8 mouse cellular contexts compared by ENCODE assay signal in the genomic region with DNA sequence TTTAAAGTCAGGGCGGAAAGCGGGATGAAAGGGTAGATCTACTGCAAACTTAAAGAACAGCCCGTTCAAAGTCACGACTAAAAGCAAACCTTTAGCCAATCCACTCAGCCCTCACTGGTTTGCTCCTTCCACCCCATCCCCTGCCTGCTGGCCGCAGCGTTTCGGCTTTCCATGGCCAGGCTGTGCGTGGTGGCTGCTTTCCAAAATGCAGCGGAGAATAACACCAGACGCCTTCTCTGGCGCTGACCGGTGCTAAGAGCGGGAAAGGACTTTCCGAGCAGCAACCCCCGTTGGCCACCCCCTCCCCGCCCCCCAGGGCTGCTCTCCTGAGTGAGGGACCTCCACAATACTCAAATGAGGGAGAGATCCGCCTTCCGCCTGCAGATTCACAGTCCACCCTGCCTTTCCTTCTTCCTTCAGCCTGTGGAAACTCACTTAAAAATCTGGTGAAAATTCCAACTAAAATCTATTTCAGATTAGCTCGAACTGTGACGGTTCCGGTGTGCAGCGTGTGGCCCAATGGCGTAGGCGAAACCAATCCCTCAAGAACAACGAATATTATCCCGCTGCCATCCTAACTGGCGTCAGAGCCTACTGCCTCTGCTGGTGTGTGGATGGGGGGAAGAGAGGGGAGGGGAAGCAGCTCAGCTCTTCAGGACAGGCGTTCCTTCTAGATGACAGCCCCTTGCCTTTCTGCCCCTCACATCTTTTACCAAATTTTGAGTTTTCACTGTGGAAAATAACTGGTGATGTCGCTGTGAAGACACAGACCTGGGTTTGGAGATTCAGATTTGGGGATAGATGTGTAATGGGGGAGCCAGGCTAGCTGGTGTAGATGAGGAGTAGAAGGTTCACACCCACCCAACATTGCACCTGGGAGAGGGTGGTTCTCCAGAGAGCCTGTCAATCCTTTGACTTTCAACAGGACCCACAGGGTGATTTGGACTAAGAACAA. TPM values are rescaled to one million over a fixed set of nuclear protein-coding genes. Genes with fewer than 3 reads are reported as not detected.
DNase-seq lines count a peak whose midpoint lies in the region; ATAC-seq and TF ChIP-seq lines count a peak whose summit lies in the region.

No protein-coding gene starts in this region.

- no peaks in the 10 kb centered on the region for H3K79me2 ChIP-seq in myocyte (ENCODE audit: control insufficient read depth, insufficient read depth)

- no peak overlapping the region for H3ac ChIP-seq in myocyte (ENCODE audit: control insufficient read depth, insufficient read length)

- peaks cover 61% of the 10 kb centered on the region for H3K27me3 ChIP-seq in heart, embryonic 10.5 days (ENCODE audit: insufficient read depth, poor library complexity, severe bottlenecking)
- peaks cover 60% of the 10 kb centered on the region for H3K27me3 ChIP-seq in limb, embryonic 10.5 days (ENCODE audit: low read depth, poor library complexity, severe bottlenecking)
- H3K27me3 ChIP-seq in myocyte (ENCODE audit: control insufficient read depth, insufficient read depth, insufficient read length): peaks cover 40% of the 10 kb centered on the region

- H3K27ac ChIP-seq in heart, embryonic 10.5 days: peak overlapping the region; percentile 62; the same call in 1 of the 2 replicates
- no peak overlapping the region for H3K27ac ChIP-seq in limb, embryonic 10.5 days

- peak overlapping the region; percentile 77 for H3K4me3 ChIP-seq in heart, embryonic 10.5 days
- H3K4me3 ChIP-seq in limb, embryonic 10.5 days: peak overlapping the region; percentile 75
- H3K4me3 ChIP-seq in myocyte: no peak overlapping the region

- WGBS in heart, embryonic 10.5 days: 2% methylated on average over 29 of the region's 29 CpGs
- WGBS in limb, embryonic 10.5 days: 2% methylated on average over 29 of the region's 29 CpGs

- H3K9me3 ChIP-seq in heart, embryonic 10.5 days: no peaks in the 10 kb centered on the region
- no peaks in the 10 kb centered on the region for H3K9me3 ChIP-seq in limb, embryonic 10.5 days (replicated peaks)

- peak; percentile 19 for DNase-seq in embryo, embryonic 9.5 days (ENCODE audit: extremely low spot score)
- DNase-seq in heart, embryonic 10.5 days (ENCODE audit: low spot score): no peak
- DNase-seq in kidney, adult 8-10 months: peak; percentile 12 to 15
- DNase-seq in limb, embryonic 10.5 days (ENCODE audit: low spot score): peak; percentile 62
- peak; percentile 32 for DNase-seq in urinary bladder, postnatal 14 days (ENCODE audit: low spot score)
- DNase-seq in spleen, postnatal 10 days (ENCODE audit: low spot score in 2 of 2): no peak

- peaks cover 19% of the 10 kb centered on the region for H3K4me1 ChIP-seq in heart, embryonic 10.5 days
- H3K4me1 ChIP-seq in limb, embryonic 10.5 days: peaks cover 34% of the 10 kb centered on the region

- H3K36me3 ChIP-seq in heart, embryonic 10.5 days: no peaks in the 10 kb centered on the region
- H3K36me3 ChIP-seq in limb, embryonic 10.5 days: no peaks in the 10 kb centered on the region
- H3K36me3 ChIP-seq in myocyte (ENCODE audit: control insufficient read depth, insufficient read depth): no peaks in the 10 kb centered on the region

- ATAC-seq in cerebellum, adult (ENCODE audit: insufficient number of reproducible peaks, low FRiP score, low TSS enrichment): peak; percentile 50

- no peak for TF ChIP-seq POLR2A in myocyte (IDR thresholded peaks at IDR 0.05; ENCODE audit: insufficient read length, low read depth)

- peak overlapping the region; percentile 72 for H3K4me2 ChIP-seq in myocyte (ENCODE audit: low read depth)

TF ChIP-seq in myocyte, 11 proteins besides CTCF, POLR2A, EP300 and RAD21:
- TF ChIP-seq TCF12 (IDR thresholded peaks at IDR 0.05; ENCODE audit: insufficient read depth, poor library complexity, severe bottlenecking) (no peak), MAX (IDR thresholded peaks at IDR 0.05; ENCODE audit: low read depth) (no peak), TCF3 (IDR thresholded peaks at IDR 0.05; ENCODE audit: insufficient read length, low read depth) (no peak), CEBPB (IDR thresholded peaks at IDR 0.05; ENCODE audit: insufficient read depth, poor library complexity, severe bottlenecking) (no peak), E2F4 (IDR thresholded peaks at IDR 0.05; ENCODE audit: insufficient read depth) (no peak), MYOG (IDR thresholded peaks at IDR 0.05; ENCODE audit: control insufficient read depth in 1 of 3, insufficient read depth in 1 of 3, insufficient read length in 2 of 3, low read depth in 2 of 3) (no peak), REST (IDR thresholded peaks at IDR 0.05; ENCODE audit: insufficient read depth, insufficient read length) (no peak), MYOD1 (IDR thresholded peaks at IDR 0.05; ENCODE audit: control insufficient read depth in 1 of 3, insufficient read length in 2 of 3, low read depth in 2 of 3) (no peak), POLR2AphosphoS2 (IDR thresholded peaks at IDR 0.05; ENCODE audit: insufficient read length, low read depth) (no peak), SRF (IDR thresholded peaks at IDR 0.05; ENCODE audit: control insufficient read depth, insufficient read length, low read depth) (no peak), USF1 (IDR thresholded peaks at IDR 0.05; ENCODE audit: low read depth) (no peak)

RNA-seq across cellular contexts. Expression of gene Ube2ql1, which starts 0.9 kb away (rescaled TPM):
- polyA plus RNA-seq in heart, embryonic 10.5 days (2016; fragmentation: Nextera tagmentation; extraction: Ambion mirVana): 0.80 and 0.98 TPM in 2 replicates
- polyA plus RNA-seq in limb, embryonic 10.5 days (2016; fragmentation: Nextera tagmentation; extraction: Ambion mirVana): 0.39 and 0.40 TPM in 2 replicates
- polyA plus RNA-seq in myocyte (2012; fragmentation: generic; extraction: Trizol): 0.02 TPM

Comparison
In these comparisons a context has a peak if more than half of its experiments do, and no peak if none do; other contexts are left out.
1. DNase-seq: peak in embryo, embryonic 9.5 days (single experiment), kidney, adult 8-10 months (2 of 2), limb, embryonic 10.5 days (single experiment) and urinary bladder, postnatal 14 days (single experiment); none in heart, embryonic 10.5 days (single experiment) and spleen, postnatal 10 days (0 of 2).